Mouse (Mus musculus): ENCODE measurements around the gene Gstm2.

Gstm2 gene

GRCm38 (mm10) chr3:107941261-107941660 lies 45.0 kb downstream of the Gstm2 start:
- DNase-seq (ENCODE audit: low read depth), result no peak

DNA sequence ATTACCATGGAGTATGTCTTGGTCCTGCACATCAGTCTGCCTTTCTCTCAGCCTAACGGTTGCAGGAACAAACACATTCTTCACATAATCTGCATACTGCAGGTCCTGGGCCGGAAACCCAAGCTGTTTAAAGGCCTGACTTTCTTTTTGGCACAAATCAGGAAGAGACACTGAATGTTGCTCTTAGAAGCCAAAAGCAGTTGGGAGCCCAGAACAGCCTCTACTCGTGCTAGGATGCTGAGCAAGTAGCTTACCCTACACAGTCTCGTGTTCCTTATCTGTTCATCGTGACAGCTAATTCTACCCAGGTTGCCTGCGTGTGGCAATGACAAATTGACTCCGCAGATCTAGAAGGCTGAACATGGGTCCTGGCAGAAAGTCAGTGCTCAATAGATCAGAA lies 45.7 kb downstream of the Gstm2 start:
- no peak for DNase-seq (ENCODE audit: low read depth)

GRCm38 (mm10) chr3:107939830-107940229 lies 46.4 kb downstream of the Gstm2 start:
- no peak for DNase-seq (ENCODE audit: low read depth)

GRCm38 (mm10) chr3:107939403-107939802 lies 46.9 kb downstream of the Gstm2 start:
- DNase-seq (ENCODE audit: low read depth), result peak; percentile 43

- DNase-seq (ENCODE audit: low read depth), result no peak
These were observed 50.4 kb downstream of the Gstm2 start for GRCm38 (mm10) chr3:107935888-107936287.

DNA sequence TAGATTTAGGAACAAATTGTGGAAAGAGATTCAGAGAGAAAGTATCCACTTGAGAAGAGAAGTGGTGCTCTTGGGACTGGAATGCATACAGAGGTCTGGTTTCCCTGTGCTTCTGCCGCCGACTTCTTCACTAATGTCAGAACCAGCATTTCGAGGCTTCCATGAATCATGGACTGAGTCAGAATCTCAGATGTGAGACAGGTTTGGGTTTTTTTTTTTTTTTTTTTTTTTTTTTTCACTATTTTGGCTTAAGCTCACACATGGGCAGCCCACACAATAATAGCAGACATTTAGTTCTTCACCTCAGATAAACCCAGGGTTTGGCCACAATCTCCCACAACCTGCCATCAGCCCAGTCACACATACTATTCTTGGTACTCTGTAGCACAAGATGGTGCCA lies 51.0 kb downstream of the Gstm2 start:
- no peak for DNase-seq (ENCODE audit: low read depth)

- DNase-seq (ENCODE audit: low read depth), result no peak
These were observed 54.1 kb downstream of the Gstm2 start for GRCm38 (mm10) chr3:107932128-107932527.

All from naive thymus-derived CD4-positive, alpha-beta T cell, adult 2 months (primary cell).